Mouse (Mus musculus) ovary, postnatal 36 days (tissue): Measurements from ENCODE around the gene Hoxa2.
A peak's percentile ranks its signal among the peaks of the same experiment; 100 is the strongest.

Experiments
- DNase-seq: peaks from one replicate; pipeline ENCODE4 v3.0.0; 2022; ENCODE audit warnings: low spot score, mixed read lengths

Hoxa2 gene

GRCm38 (mm10) chr6:52164626-52165440 lies at the start of gene Hoxa2:
Gene Hoxa2, minus strand, starts transcription at chr6:52164831.
- no peak for DNase-seq

GRCm38 (mm10) chr6:52214271-52214670 lies 49.6 kb upstream of the Hoxa2 start:
- no peak for DNase-seq

GRCm38 (mm10) chr6:52213119-52213986 lies 48.7 kb upstream of the Hoxa2 start, which contains the start of the genes Hoxa3 and Gm28308:
Gene Hoxa3, minus strand, starts transcription at chr6:52213336.
Gene Gm28308, minus strand, starts transcription at chr6:52213339.
- DNase-seq = peak; percentile 37

GRCm38 (mm10) chr6:52212556-52213118 lies 48.0 kb upstream of the Hoxa2 start:
- DNase-seq = no peak

- DNase-seq = no peak
Measured at GRCm38 (mm10) chr6:52211961-52212360, 47.3 kb upstream of the Hoxa2 start.

- DNase-seq = peak; percentile 76
Measured at GRCm38 (mm10) chr6:52211170-52211935, 46.7 kb upstream of the Hoxa2 start.

- no peak for DNase-seq
Measured at GRCm38 (mm10) chr6:52209685-52210046, 45.0 kb upstream of the Hoxa2 start.

GRCm38 (mm10) chr6:52208868-52209684 lies 44.4 kb upstream of the Hoxa2 start:
- no peak for DNase-seq

- DNase-seq = no peak
Measured at GRCm38 (mm10) chr6:52208072-52208867, 43.6 kb upstream of the Hoxa2 start, which contains the start of gene Hoxa6. Gene Hoxa6, minus strand, starts transcription at chr6:52208722.

GRCm38 (mm10) chr6:52207684-52207976 lies 43.0 kb upstream of the Hoxa2 start:
- DNase-seq = no peak

GRCm38 (mm10) chr6:52206882-52207683 lies 42.5 kb upstream of the Hoxa2 start:
- DNase-seq = no peak

- DNase-seq = no peak
Measured at GRCm38 (mm10) chr6:52205638-52206621, 41.3 kb upstream of the Hoxa2 start.

GRCm38 (mm10) chr6:52205221-52205620 lies 40.6 kb upstream of the Hoxa2 start:
- no peak for DNase-seq

GRCm38 (mm10) chr6:52204050-52204752 lies 39.6 kb upstream of the Hoxa2 start, which contains the start of gene Hoxa5:
Gene Hoxa5, minus strand, starts transcription at chr6:52204587.
- DNase-seq = peak; percentile 65

- DNase-seq = peak; percentile 25
Measured at GRCm38 (mm10) chr6:52203371-52204049, 38.9 kb upstream of the Hoxa2 start.

GRCm38 (mm10) chr6:52203121-52203370 lies 38.4 kb upstream of the Hoxa2 start:
- DNase-seq = no peak
